Mouse (Mus musculus): Measurements from ENCODE around the gene Scn1b.

- TF ChIP-seq CTCF (IDR thresholded peaks at IDR 0.05; ENCODE audit: insufficient read depth, low read depth, low read length) (no peak), POLR2A (IDR thresholded peaks at IDR 0.05; ENCODE audit: insufficient read depth, low read depth, low read length) (no peak)
These were observed 20.6 kb downstream of the Scn1b start for GRCm38 (mm10) chr7:31106166-31106565.

All from olfactory bulb, adult 2 months (tissue).